Mouse (Mus musculus): ENCODE measurements around the gene Epdr1. TPM values are rescaled to one million over a fixed set of nuclear protein-coding genes. Genes with fewer than 3 reads are reported as not detected.
"Not testable (repeated sequence)": the region's sequence is repeated elsewhere in the genome, so short reads cannot be mapped to it uniquely, and the experiment has no call there.

The Epdr1 gene
- polyA plus RNA-seq, 1 experiment from 2014 or later: 20.1 TPM

DNA sequence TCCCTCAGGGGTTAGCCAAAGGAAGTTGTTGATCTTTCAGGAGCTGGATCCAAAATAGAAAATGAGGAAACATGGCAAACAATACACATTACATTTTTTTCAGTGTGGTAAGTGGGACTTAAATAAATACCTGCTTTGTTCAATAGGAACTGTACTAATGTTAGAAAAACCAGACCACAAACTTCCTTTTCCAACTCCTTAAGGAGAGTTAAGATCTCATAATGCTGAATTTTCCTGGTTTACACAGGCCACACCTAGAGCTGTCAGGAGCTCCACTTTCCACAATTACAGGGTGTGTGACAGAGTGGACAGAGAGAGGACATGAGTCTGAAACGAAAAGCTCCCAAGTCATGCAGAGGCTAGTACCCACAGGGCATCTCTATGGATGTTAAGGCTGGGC, 16.0 kb downstream of the Epdr1 start:
- ATAC-seq (ENCODE audit: insufficient read depth) (no peak), DNase-seq (no peak)
- Histone ChIP-seq H3K9me3 (ENCODE audit: low read depth, low read length) (no peaks in the 10 kb centered on the region), H3K9ac (no peak overlapping the region), H3K4me3 (ENCODE audit: low read depth, low read length) (no peak overlapping the region), H3K4me2 (no peak overlapping the region), H3K4me1 (ENCODE audit: insufficient read depth) (no peaks in the 10 kb centered on the region), H3K27me3 (ENCODE audit: insufficient read depth, low read length) (no peaks in the 10 kb centered on the region), H3K36me3 (ENCODE audit: insufficient read depth) (no peaks in the 10 kb centered on the region), H3K27ac (ENCODE audit: low read depth) (no peak overlapping the region)
- WGBS: 74% methylated on average over 1 of the region's 1 CpGs
- TF ChIP-seq CTCF (IDR thresholded peaks at IDR 0.05; ENCODE audit: low read depth): no peak

DNA sequence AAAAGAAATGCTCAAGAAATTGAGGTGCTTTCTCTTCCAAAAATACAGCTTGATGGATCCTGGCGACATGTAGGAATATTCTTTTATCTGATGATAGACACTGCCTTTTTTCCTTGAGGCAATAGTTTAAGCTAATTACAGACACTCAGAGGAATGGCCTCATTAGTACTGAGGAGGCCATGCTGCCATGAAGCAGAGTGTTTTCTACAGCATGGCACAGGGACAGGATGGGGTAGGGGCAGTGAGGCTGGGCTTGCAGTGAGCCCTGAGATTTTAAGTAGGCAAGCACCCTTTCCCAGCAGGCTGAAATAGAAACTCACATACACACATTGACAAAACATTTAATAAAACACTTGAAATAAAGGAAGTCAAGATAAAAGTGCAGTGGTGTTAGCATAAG, 17.2 kb downstream of the Epdr1 start:
- DNase-seq: no peak
- H3K27me3 ChIP-seq (ENCODE audit: insufficient read depth, low read length): no peaks in the 10 kb centered on the region
- TF ChIP-seq CTCF (IDR thresholded peaks at IDR 0.05; ENCODE audit: low read depth): no peak
- WGBS: 86% methylated on average over 1 of the region's 1 CpGs
- H3K4me3 ChIP-seq (ENCODE audit: low read depth, low read length): no peak overlapping the region
- H3K9me3 ChIP-seq (ENCODE audit: low read depth, low read length): no peaks in the 10 kb centered on the region
- no peak overlapping the region for H3K9ac ChIP-seq
- no peaks in the 10 kb centered on the region for H3K4me1 ChIP-seq (ENCODE audit: insufficient read depth)
- no peak for ATAC-seq (ENCODE audit: insufficient read depth)
- H3K36me3 ChIP-seq (ENCODE audit: insufficient read depth): no peaks in the 10 kb centered on the region
- H3K4me2 ChIP-seq: no peak overlapping the region
- H3K27ac ChIP-seq (ENCODE audit: low read depth): no peak overlapping the region

DNA sequence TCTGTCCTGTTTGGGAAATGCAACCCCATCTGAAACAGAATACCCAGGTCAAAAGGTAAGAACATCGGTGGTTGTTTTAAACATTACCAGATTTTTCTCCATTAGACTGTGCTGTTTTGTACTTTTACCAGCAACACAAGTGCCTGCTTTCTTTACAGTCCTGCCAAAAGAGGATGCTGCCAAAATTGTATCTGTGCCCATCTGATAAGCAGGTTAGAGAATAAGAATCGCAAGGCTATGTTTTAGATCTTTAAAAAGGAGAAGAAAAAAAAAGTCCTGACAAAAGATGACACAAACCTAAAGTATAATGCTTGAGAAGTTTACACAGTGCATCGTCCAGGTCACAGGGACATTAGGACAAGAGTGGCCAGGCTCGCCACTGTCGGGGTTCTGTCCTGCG, 20.5 kb downstream of the Epdr1 start:
- H3K4me2 ChIP-seq: no peak overlapping the region
- H3K4me3 ChIP-seq (ENCODE audit: low read depth, low read length): no peak overlapping the region
- H3K27me3 ChIP-seq (ENCODE audit: insufficient read depth, low read length): no peaks in the 10 kb centered on the region
- no peaks in the 10 kb centered on the region for H3K36me3 ChIP-seq (ENCODE audit: insufficient read depth)
- ATAC-seq (ENCODE audit: insufficient read depth) (no peak), DNase-seq (no peak)
- no peaks in the 10 kb centered on the region for H3K9me3 ChIP-seq (ENCODE audit: low read depth, low read length)
- 68% methylated on average over 6 of the region's 6 CpGs for WGBS
- H3K4me1 ChIP-seq (ENCODE audit: insufficient read depth): no peaks in the 10 kb centered on the region
- H3K27ac ChIP-seq (ENCODE audit: low read depth): no peak overlapping the region
- H3K9ac ChIP-seq: no peak overlapping the region
- no peak for TF ChIP-seq CTCF (IDR thresholded peaks at IDR 0.05; ENCODE audit: low read depth)

DNA sequence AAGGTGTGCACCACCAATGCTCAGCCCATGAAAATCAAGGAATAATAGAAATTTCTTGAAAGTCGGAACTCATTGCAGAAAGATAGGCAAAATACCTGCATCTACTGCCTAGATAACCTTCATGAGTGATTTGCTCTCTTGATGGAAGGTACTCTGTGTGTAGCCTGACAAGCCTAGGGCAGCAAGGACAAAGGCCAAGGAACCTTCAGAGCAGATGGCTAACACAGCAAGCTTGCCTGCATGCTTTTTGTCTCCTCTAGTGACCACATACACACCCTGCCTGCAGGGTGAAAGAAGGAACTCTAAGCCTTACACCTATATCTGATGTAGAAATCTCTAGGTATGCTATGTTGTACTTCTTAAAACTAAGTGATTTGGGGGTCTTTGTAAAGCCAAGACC, 24.6 kb downstream of the Epdr1 start:
- WGBS: 87% methylated on average over 1 of the region's 1 CpGs
- DNase-seq (no peak), ATAC-seq (ENCODE audit: insufficient read depth) (no peak)
- Histone ChIP-seq H3K4me3 (ENCODE audit: low read depth, low read length) (no peak overlapping the region), H3K4me1 (ENCODE audit: insufficient read depth) (no peaks in the 10 kb centered on the region), H3K9me3 (ENCODE audit: low read depth, low read length) (no peaks in the 10 kb centered on the region), H3K4me2 (no peak overlapping the region), H3K9ac (no peak overlapping the region), H3K27ac (ENCODE audit: low read depth) (no peak overlapping the region), H3K27me3 (ENCODE audit: insufficient read depth, low read length) (no peaks in the 10 kb centered on the region), H3K36me3 (ENCODE audit: insufficient read depth) (no peaks in the 10 kb centered on the region)
- TF ChIP-seq CTCF (IDR thresholded peaks at IDR 0.05; ENCODE audit: low read depth): no peak

DNA sequence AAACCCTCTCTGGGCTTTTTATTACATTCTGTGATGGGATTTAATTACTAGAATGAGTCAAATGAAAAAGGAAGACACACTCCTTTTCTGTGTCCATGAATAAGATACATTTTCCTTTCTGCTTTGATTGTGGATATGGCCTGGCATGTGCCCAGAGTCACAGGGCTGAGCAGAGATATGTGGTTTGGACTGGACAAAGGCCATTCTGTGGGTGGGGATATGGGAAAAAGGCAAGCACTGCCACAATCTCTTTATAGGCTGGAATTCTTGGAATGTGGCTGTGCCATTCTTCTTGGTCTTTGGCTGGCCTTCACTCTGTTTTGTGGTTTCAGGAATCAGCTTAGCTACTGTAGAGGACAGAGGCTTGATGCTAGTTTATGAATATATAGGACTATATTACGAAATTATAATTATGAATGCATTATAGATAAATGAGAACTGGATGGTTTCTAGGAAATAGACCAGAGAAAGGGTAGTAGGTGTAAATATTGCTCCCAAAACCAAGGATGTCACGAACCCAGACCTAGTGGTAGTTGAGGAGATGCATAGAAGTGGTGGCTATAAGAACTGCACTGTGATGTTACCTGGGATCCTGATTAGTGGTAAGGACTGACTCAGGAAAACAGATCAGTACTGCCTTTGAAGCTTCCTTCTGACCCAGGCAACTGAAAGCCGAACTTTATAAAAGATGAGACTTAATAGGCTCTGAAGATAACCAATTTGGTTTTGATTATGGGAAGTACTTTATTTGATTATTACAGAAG, 28.5 kb downstream of the Epdr1 start:
- no peak for ATAC-seq (ENCODE audit: insufficient read depth)
- Histone ChIP-seq H3K27me3 (ENCODE audit: insufficient read depth, low read length) (no peaks in the 10 kb centered on the region), H3K9me3 (ENCODE audit: low read depth, low read length) (no peaks in the 10 kb centered on the region), H3K9ac (no peak overlapping the region), H3K36me3 (ENCODE audit: insufficient read depth) (no peaks in the 10 kb centered on the region), H3K27ac (ENCODE audit: low read depth) (no peak overlapping the region), H3K4me2 (no peak overlapping the region), H3K4me3 (ENCODE audit: low read depth, low read length) (no peak overlapping the region), H3K4me1 (ENCODE audit: insufficient read depth) (no peaks in the 10 kb centered on the region)
- no peak for DNase-seq
- 81% methylated on average over 3 of the region's 3 CpGs for WGBS
- TF ChIP-seq CTCF (IDR thresholded peaks at IDR 0.05; ENCODE audit: low read depth): no peak

DNA sequence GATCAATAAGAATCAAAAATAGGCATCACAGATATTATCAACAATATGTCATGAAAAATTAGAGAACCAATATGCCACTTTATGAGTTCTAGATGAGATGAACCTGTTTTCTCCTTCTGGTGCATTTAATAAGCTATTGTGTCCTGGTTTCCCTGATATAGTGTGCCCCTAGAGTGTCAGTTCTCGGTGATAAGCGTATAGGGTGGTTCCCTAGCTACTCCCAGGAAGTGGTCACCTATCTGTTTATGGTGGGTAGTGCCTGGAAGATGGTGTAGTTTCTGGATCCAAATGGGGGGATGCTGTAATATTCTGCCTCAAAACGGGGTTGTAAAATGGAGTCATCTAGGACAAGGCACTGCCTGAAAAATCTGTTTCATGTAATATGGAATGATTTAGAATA, 43.8 kb downstream of the Epdr1 start:
- Histone ChIP-seq H3K9me3 (ENCODE audit: low read depth, low read length) (no peaks in the 10 kb centered on the region), H3K4me2 (no peak overlapping the region), H3K9ac (no peak overlapping the region), H3K27ac (ENCODE audit: low read depth) (no peak overlapping the region), H3K27me3 (ENCODE audit: insufficient read depth, low read length) (no peaks in the 10 kb centered on the region), H3K4me3 (ENCODE audit: low read depth, low read length) (no peak overlapping the region), H3K4me1 (ENCODE audit: insufficient read depth) (no peaks in the 10 kb centered on the region), H3K36me3 (ENCODE audit: insufficient read depth) (no peaks in the 10 kb centered on the region)
- no peak for TF ChIP-seq CTCF (IDR thresholded peaks at IDR 0.05; ENCODE audit: low read depth)
- no peak for DNase-seq
- WGBS: 84% methylated on average over 3 of the region's 3 CpGs
- ATAC-seq (ENCODE audit: insufficient read depth): no peak

DNA sequence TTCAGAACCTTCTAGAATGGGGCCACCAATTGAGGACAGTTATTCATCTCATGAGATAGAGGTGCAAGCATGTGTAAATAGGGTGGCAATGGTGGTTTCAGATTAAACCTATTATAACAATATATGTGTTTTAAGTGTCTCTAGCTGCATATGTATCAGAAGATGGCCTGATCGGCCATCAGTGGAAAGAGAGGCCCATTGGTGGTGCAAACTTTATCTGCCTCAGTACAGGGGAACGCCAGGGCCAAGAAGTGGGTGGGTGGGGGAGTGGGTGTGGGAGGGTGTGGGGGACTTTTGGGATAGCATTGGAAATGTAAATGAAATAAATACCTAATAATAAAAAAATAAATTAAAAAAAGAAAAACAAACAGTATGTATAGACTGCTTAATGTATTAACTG, 45.0 kb downstream of the Epdr1 start:
- not testable (repeated sequence) for H3K9ac ChIP-seq; H3K27ac ChIP-seq (ENCODE audit: low read depth); H3K9me3 ChIP-seq (ENCODE audit: low read depth, low read length); H3K4me1 ChIP-seq (ENCODE audit: insufficient read depth); H3K4me2 ChIP-seq; DNase-seq; H3K36me3 ChIP-seq (ENCODE audit: insufficient read depth); H3K27me3 ChIP-seq (ENCODE audit: insufficient read depth, low read length); ATAC-seq (ENCODE audit: insufficient read depth); H3K4me3 ChIP-seq (ENCODE audit: low read depth, low read length)
- 84% methylated on average over 2 of the region's 2 CpGs for WGBS

DNA sequence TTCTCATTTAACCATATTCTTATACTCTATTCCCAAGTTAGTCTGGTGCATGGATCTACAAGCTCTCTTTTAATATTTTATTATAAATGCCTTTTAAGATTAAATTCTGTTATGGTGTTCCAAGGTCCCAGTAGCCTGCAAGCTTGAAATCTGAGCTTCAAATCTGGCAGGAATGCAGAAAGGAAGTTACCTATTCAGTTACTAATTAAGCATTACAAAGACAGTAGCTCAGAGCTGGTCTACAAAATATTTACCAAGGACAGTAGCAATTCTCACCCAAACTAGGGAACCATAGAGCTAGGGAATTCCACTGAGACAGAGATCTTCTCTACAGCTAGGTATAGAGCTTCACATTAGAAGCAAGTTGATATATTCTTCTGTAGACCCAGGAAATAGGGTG, 49.6 kb downstream of the Epdr1 start:
- not testable (repeated sequence) for ATAC-seq (ENCODE audit: insufficient read depth); H3K9ac ChIP-seq; H3K9me3 ChIP-seq (ENCODE audit: low read depth, low read length); DNase-seq; H3K4me3 ChIP-seq (ENCODE audit: low read depth, low read length); H3K36me3 ChIP-seq (ENCODE audit: insufficient read depth); H3K4me1 ChIP-seq (ENCODE audit: insufficient read depth); H3K27ac ChIP-seq (ENCODE audit: low read depth); H3K27me3 ChIP-seq (ENCODE audit: insufficient read depth, low read length); H3K4me2 ChIP-seq
